Mouse (Mus musculus): ENCODE data around the gene Syn3.
A peak's percentile ranks its signal among the peaks of the same experiment; 100 is the strongest.

Syn3 gene

GRCm38 (mm10) chr10:86307235-86307634 is 191.5 kb downstream of the Syn3 start:
- DNase-seq (ENCODE audit: low spot score), result no peak

GRCm38 (mm10) chr10:86304583-86304982 is 194.1 kb downstream of the Syn3 start:
- no peak for DNase-seq (ENCODE audit: low spot score)

- no peak for DNase-seq (ENCODE audit: low spot score)
Measured at GRCm38 (mm10) chr10:86303495-86303876, 195.2 kb downstream of the Syn3 start.

GRCm38 (mm10) chr10:86302761-86303494 is 195.8 kb downstream of the Syn3 start:
- DNase-seq (ENCODE audit: low spot score), result peak; percentile 56

- no peak for DNase-seq (ENCODE audit: low spot score)
Measured at GRCm38 (mm10) chr10:86302318-86302648, 196.4 kb downstream of the Syn3 start.

- DNase-seq (ENCODE audit: low spot score), result no peak
Measured at GRCm38 (mm10) chr10:86301593-86302317, 196.9 kb downstream of the Syn3 start.

- no peak for DNase-seq (ENCODE audit: low spot score)
Measured at GRCm38 (mm10) chr10:86301117-86301490, 197.6 kb downstream of the Syn3 start.

GRCm38 (mm10) chr10:86300293-86301116 is 198.2 kb downstream of the Syn3 start, which contains the start of gene Timp3:
Timp3 (plus strand) TSS chr10:86300372.
- DNase-seq (ENCODE audit: low spot score), result no peak

GRCm38 (mm10) chr10:86299795-86300194 is 198.9 kb downstream of the Syn3 start:
- DNase-seq (ENCODE audit: low spot score), result no peak

- DNase-seq (ENCODE audit: low spot score), result no peak
Measured at GRCm38 (mm10) chr10:86298326-86298725, 200.4 kb downstream of the Syn3 start.

GRCm38 (mm10) chr10:86297307-86297706 is 201.4 kb downstream of the Syn3 start:
- DNase-seq (ENCODE audit: low spot score), result no peak

GRCm38 (mm10) chr10:86296111-86296510 is 202.6 kb downstream of the Syn3 start:
- peak; percentile 45 for DNase-seq (ENCODE audit: low spot score)

GRCm38 (mm10) chr10:86295454-86296098 is 203.1 kb downstream of the Syn3 start:
- peak; percentile 13 for DNase-seq (ENCODE audit: low spot score)

- DNase-seq (ENCODE audit: low spot score), result no peak
Measured at GRCm38 (mm10) chr10:86294599-86295365, 203.9 kb downstream of the Syn3 start.

- DNase-seq (ENCODE audit: low spot score), result no peak
Measured at GRCm38 (mm10) chr10:86293880-86294279, 204.8 kb downstream of the Syn3 start.

GRCm38 (mm10) chr10:86290109-86290771 is 208.5 kb downstream of the Syn3 start:
- DNase-seq (ENCODE audit: low spot score), result no peak

- DNase-seq (ENCODE audit: low spot score), result no peak
Measured at GRCm38 (mm10) chr10:86286508-86286907, 212.2 kb downstream of the Syn3 start.

GRCm38 (mm10) chr10:86281238-86281637 is 217.5 kb downstream of the Syn3 start:
- DNase-seq (ENCODE audit: low spot score), result no peak

- DNase-seq (ENCODE audit: low spot score), result no peak
Measured at GRCm38 (mm10) chr10:86279579-86280168, 219.0 kb downstream of the Syn3 start.

GRCm38 (mm10) chr10:86278481-86278880 is 220.2 kb downstream of the Syn3 start:
- DNase-seq (ENCODE audit: low spot score), result no peak

Data from c-Kit-positive CD71-positive TER-119-positive erythroid progenitor cells, embryonic 14.5 days (primary cell).